Mouse (Mus musculus) heart, postnatal 25 days (tissue): ENCODE data around the gene Nbl1. TPM values are rescaled to one million over a fixed set of nuclear protein-coding genes. Genes with fewer than 3 reads are reported as not detected.

Source experiments
- DNase-seq: peaks from one replicate; pipeline ENCODE4 v3.0.0; 2022; ENCODE audit warnings: low spot score
- intact Hi-C: fragments of 180-260 bp; cut with DNase I; formaldehyde crosslinking; loops from one replicate; pipeline ENCODE4 v1.15.1; 2025
- total RNA-seq, 2 experiments: library from RNA; stranded (reverse); gene quantifications; 2 replicates each; pipeline ENCODE4 v1.2.3; 2021

Gene Nbl1
- total RNA-seq, 2 experiments from 2014 or later: 26.7 to 28.3 TPM

DNA sequence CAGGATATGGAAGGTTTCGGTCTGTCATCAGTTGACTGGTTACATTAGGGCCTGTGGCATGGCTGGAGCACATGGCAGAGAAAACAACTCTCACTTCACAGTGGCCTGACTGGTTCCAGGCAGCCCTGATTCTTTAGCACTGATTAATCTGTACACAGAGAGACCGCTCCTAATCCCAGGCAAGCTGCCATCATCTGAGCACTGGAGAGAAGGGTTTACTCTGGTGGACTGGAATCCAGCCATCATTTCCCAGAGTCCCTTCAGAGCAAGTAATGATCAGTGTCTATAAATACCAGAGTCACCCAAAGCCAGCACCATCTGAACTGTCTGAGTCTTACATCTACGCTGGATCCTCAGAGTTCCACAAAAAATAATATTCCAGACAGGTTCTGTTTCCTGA, 57.0 kb downstream of the Nbl1 start:
- no peak for DNase-seq
- intact Hi-C loops: no loop called here

DNA sequence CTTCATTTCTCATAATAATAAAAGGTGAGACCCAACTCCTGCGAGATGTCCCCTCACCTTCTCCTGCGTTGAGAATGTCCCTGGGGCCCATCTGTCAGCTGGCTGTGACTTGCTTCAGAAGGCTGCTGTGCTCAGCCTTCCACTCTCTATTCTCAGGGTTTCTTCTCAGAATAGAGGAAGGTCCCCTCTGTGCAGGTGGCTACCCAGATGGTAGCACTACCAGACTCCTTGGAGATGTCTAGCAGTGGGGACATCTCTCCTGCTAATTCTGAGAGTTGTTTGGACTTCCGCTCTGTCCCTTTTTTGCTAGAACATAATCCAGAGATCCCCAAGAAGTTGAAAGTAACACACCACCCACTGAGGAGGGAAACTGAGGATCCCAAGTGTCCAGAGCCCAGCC, 57.9 kb downstream of the Nbl1 start:
- no peak for DNase-seq
- intact Hi-C loops: no loop called here

DNA sequence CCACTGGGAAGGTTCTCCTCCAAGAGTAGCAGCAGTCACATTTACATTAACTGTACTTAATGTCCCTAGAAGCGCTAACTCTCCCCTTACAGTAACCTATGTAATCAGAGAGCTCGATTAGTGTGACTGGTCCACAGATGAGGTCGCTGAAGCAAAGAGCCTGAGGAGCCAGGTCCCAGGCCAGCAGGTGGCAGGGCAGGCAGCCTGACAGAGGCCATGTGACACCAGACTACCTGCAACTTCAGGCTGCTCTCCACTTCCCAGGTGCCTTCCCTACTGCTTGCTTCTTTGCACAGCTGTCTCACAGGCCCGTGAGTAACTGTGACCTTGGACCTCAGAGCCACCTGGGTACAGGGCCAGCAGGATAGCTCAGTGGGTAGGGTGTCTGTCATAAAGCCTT, 58.3 kb downstream of the Nbl1 start:
- no peak for DNase-seq
- intact Hi-C loops: no loop called here

DNA sequence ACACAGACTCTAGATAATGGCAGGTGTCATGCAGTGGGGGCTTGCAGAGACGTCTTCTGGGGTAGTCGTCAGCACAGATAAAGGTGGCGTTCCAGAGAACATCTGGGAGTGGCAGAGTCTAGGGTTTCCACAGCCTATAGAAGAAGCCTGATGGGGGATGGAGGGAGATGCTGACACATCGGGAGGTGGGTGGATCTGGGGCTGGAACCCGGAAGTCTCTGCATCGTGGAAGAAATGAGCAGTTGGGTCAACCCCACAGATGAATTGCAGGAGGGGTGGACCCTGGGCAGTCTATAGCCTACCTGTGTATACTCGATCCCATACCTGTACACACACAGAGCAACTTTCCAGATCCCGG, 58.8 kb downstream of the Nbl1 start:
- intact Hi-C loops: no loop called here
- DNase-seq: no peak

DNA sequence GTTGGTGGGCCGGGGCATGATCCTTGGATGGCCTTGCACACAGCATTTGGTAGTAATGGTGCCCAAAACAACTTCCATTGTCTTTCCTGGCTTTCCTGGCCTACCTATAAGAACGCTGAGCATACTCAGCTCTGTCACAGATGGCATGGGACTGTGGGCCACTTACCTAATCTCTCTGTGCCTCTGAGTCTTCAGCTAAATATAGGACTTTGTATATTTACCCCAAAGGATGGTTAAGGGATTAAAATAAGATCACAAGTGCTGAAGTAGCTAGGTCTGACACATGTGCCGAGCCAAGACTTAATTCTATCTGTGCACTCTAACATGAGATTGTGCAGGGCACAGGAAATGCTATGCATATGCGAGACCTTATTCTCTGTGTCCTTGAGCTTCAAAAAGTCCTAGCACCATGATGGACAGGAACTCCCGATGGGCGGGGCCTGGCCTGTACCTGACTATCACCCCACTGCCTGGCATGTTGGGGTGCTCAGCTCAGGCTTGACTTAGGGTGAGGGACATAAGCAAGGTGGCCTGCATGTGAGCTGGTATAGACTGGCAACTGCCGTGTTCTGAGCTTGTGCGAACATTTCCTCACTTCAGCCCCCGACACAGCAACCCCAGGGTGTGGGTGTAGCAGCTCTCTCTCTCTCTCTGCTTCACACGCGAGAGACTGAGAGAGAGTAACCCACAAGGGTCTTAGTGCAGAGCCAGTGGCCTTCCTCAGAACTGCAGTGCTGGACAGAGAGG, 59.4 kb downstream of the Nbl1 start:
- intact Hi-C loops: no loop called here
- DNase-seq: no peak

DNA sequence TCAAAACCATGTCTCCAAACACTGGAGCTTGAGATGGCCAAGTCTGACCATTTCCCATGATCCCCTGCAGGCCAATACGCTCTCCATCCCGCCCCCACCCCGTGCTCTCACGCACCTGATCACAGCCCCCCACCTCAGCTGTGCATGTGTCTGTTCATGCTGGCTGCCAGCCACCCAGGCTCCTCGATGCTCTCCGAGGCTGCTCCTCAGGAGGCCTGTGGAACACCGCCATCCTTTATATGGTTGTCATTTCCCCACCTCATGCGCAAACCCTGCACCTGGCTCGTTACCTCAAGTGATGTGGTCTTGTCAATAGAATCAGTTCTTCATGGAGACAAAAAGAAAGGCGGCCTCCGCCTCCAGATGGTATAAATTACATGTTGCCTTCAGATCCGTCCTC, 60.3 kb downstream of the Nbl1 start:
- intact Hi-C loops: no loop called here
- DNase-seq: no peak

Other genes with a start within 250 kb of the Nbl1 start
- gene Pla2g5, start 229.5 kb downstream of the Nbl1 start, total RNA-seq: 10 to 100 TPM; 27.8 to 31.5 TPM
- not detected for gene Gm13030, start 219.0 kb downstream of the Nbl1 start, total RNA-seq
- gene Pla2g2e, start 215.1 kb downstream of the Nbl1 start, total RNA-seq: 1 to 10 TPM in 1 of 2 experiments, under 1 TPM in 1; 0.52 to 1.1 TPM
- 10 to 100 TPM; 10.1 to 10.8 TPM for gene Otud3, start 179.0 kb downstream of the Nbl1 start, total RNA-seq
- gene Rnf186, start 125.9 kb downstream of the Nbl1 start, total RNA-seq: not detected
- 10 to 100 TPM in 1 of 2 experiments, 1 to 10 TPM in 1; 7.5 to 10.1 TPM for gene Tmco4, start 120.1 kb downstream of the Nbl1 start, total RNA-seq
- gene Htr6, start 17.4 kb downstream of the Nbl1 start, total RNA-seq: not detected
- 100 to 1,000 TPM; 782 to 827 TPM for gene Minos1, start 38.1 kb upstream of the Nbl1 start, total RNA-seq
- gene Capzb, start 99.9 kb upstream of the Nbl1 start, total RNA-seq: 100 to 1,000 TPM; 415 to 449 TPM
- 1 to 10 TPM; 6.4 to 6.6 TPM for gene Pqlc2, start 217.7 kb upstream of the Nbl1 start, total RNA-seq
- 10 to 100 TPM; 42.6 to 46.8 TPM for gene Akr7a5, start 217.8 kb upstream of the Nbl1 start, total RNA-seq